Mouse (Mus musculus): ENCODE results near the gene Olfr93. TPM values are rescaled to one million over a fixed set of nuclear protein-coding genes. Genes with fewer than 3 reads are reported as not detected.
A peak's percentile ranks its signal among the peaks of the same experiment; 100 is the strongest.

The Olfr93 gene
- polyA plus RNA-seq (2014; fragmentation: Nextera tagmentation; extraction: Ambion mirVana): not detected in 2 replicates

GRCm38 (mm10) chr17:37161394-37161793 is at the start of gene Olfr93:
Gene Olfr93 (minus strand): TSS chr17:37161494.
- H3K9me3 ChIP-seq (replicated peaks; ENCODE audit: control insufficient read depth, low read length): no peaks in the 10 kb centered on the region
- H3K27ac ChIP-seq (replicated peaks; ENCODE audit: low read depth, low read length): no peak within 1 kb of the TSS
- H3K4me2 ChIP-seq (ENCODE audit: low read depth, low read length): no peak within 1 kb of the TSS
- H3K27me3 ChIP-seq (ENCODE audit: control insufficient read depth, insufficient read depth, low read length): no peaks in the 10 kb centered on the region
- H3K9ac ChIP-seq (replicated peaks; ENCODE audit: low read length): no peak within 1 kb of the TSS
- no peaks in the 10 kb centered on the region for H3K36me3 ChIP-seq (replicated peaks; ENCODE audit: control insufficient read depth, insufficient read depth, low read depth, low read length)
- H3K4me3 ChIP-seq (ENCODE audit: low read depth, low read length): no peak within 1 kb of the TSS
- H3K4me1 ChIP-seq (ENCODE audit: control insufficient read depth, insufficient read depth, low read length): no peaks in the 10 kb centered on the region
- DNase-seq (ENCODE audit: low spot score) (no peak), ATAC-seq (replicated peaks; ENCODE audit: insufficient number of reproducible peaks, low FRiP score, low TSS enrichment, low read depth) (no peak)

- no peaks in the 10 kb centered on the region for H3K36me3 ChIP-seq (replicated peaks; ENCODE audit: control insufficient read depth, insufficient read depth, low read depth, low read length)
- no peaks in the 10 kb centered on the region for H3K27me3 ChIP-seq (ENCODE audit: control insufficient read depth, insufficient read depth, low read length)
- no peaks in the 10 kb centered on the region for H3K4me1 ChIP-seq (ENCODE audit: control insufficient read depth, insufficient read depth, low read length)
- DNase-seq (ENCODE audit: low spot score): no peak
- ATAC-seq (replicated peaks; ENCODE audit: insufficient number of reproducible peaks, low FRiP score, low TSS enrichment, low read depth): no peak
- no peaks in the 10 kb centered on the region for H3K9me3 ChIP-seq (replicated peaks; ENCODE audit: control insufficient read depth, low read length)
- WGBS: 44% methylated on average over 3 of the region's 3 CpGs
- no peak overlapping the region for H3K4me3 ChIP-seq (ENCODE audit: low read depth, low read length)
- H3K4me2 ChIP-seq (ENCODE audit: low read depth, low read length): no peak overlapping the region
- H3K27ac ChIP-seq (replicated peaks; ENCODE audit: low read depth, low read length): no peak overlapping the region
- H3K9ac ChIP-seq (replicated peaks; ENCODE audit: low read length): no peak overlapping the region
Measured at GRCm38 (mm10) chr17:37203917-37204236, 42.6 kb upstream of the Olfr93 start.

GRCm38 (mm10) chr17:37203206-37203916 is 42.1 kb upstream of the Olfr93 start:
- 1% methylated on average over 4 of the region's 4 CpGs for WGBS
- no peak overlapping the region for H3K4me2 ChIP-seq (ENCODE audit: low read depth, low read length)
- no peaks in the 10 kb centered on the region for H3K9me3 ChIP-seq (replicated peaks; ENCODE audit: control insufficient read depth, low read length)
- H3K4me1 ChIP-seq (ENCODE audit: control insufficient read depth, insufficient read depth, low read length): no peaks in the 10 kb centered on the region
- ATAC-seq (replicated peaks; ENCODE audit: insufficient number of reproducible peaks, low FRiP score, low TSS enrichment, low read depth) (0 out of 2 replicates have a peak, but pooled peaks have one; percentile 44), DNase-seq (ENCODE audit: low spot score) (peak; percentile 88)
- no peak overlapping the region for H3K9ac ChIP-seq (replicated peaks; ENCODE audit: low read length)
- H3K27ac ChIP-seq (replicated peaks; ENCODE audit: low read depth, low read length): no peak overlapping the region
- peaks cover under 1% of the 10 kb centered on the region; the same call in 1 of the 2 replicates for H3K27me3 ChIP-seq (ENCODE audit: control insufficient read depth, insufficient read depth, low read length)
- no peaks in the 10 kb centered on the region for H3K36me3 ChIP-seq (replicated peaks; ENCODE audit: control insufficient read depth, insufficient read depth, low read depth, low read length)
- H3K4me3 ChIP-seq (ENCODE audit: low read depth, low read length): no peak overlapping the region

GRCm38 (mm10) chr17:37200894-37201293 is 39.6 kb upstream of the Olfr93 start, which contains the start of gene Olfr94:
Gene Olfr94 (minus strand): TSS chr17:37200994.
- WGBS: 67% methylated on average over 2 of the region's 2 CpGs
- DNase-seq (ENCODE audit: low spot score) (no peak), ATAC-seq (replicated peaks; ENCODE audit: insufficient number of reproducible peaks, low FRiP score, low TSS enrichment, low read depth) (no peak)
- H3K36me3 ChIP-seq (replicated peaks; ENCODE audit: control insufficient read depth, insufficient read depth, low read depth, low read length): no peaks in the 10 kb centered on the region
- H3K9me3 ChIP-seq (replicated peaks; ENCODE audit: control insufficient read depth, low read length): no peaks in the 10 kb centered on the region
- no peak within 1 kb of the TSS for H3K27ac ChIP-seq (replicated peaks; ENCODE audit: low read depth, low read length)
- peaks cover 13% of the 10 kb centered on the region for H3K27me3 ChIP-seq (ENCODE audit: control insufficient read depth, insufficient read depth, low read length)
- no peak within 1 kb of the TSS for H3K9ac ChIP-seq (replicated peaks; ENCODE audit: low read length)
- no peak within 1 kb of the TSS for H3K4me3 ChIP-seq (ENCODE audit: low read depth, low read length)
- H3K4me2 ChIP-seq (ENCODE audit: low read depth, low read length): no peak within 1 kb of the TSS
- peaks cover 2% of the 10 kb centered on the region; the same call in 1 of the 2 replicates for H3K4me1 ChIP-seq (ENCODE audit: control insufficient read depth, insufficient read depth, low read length)

- H3K4me3 ChIP-seq (ENCODE audit: low read depth, low read length): peak overlapping the region; percentile 54
- ATAC-seq (replicated peaks; ENCODE audit: insufficient number of reproducible peaks, low FRiP score, low TSS enrichment, low read depth) (peak; percentile 96), DNase-seq (ENCODE audit: low spot score) (peak; percentile 62)
- WGBS: under 1% methylated on average over 76 of the region's 77 CpGs
- H3K27me3 ChIP-seq (ENCODE audit: control insufficient read depth, insufficient read depth, low read length): peaks cover 13% of the 10 kb centered on the region
- H3K4me1 ChIP-seq (ENCODE audit: control insufficient read depth, insufficient read depth, low read length): peaks cover 2% of the 10 kb centered on the region; the same call in 1 of the 2 replicates
- H3K36me3 ChIP-seq (replicated peaks; ENCODE audit: control insufficient read depth, insufficient read depth, low read depth, low read length): no peaks in the 10 kb centered on the region
- H3K9ac ChIP-seq (replicated peaks; ENCODE audit: low read length): peak overlapping the region; percentile 53
- H3K9me3 ChIP-seq (replicated peaks; ENCODE audit: control insufficient read depth, low read length): no peaks in the 10 kb centered on the region
- H3K4me2 ChIP-seq (ENCODE audit: low read depth, low read length): peak overlapping the region; percentile 93
- H3K27ac ChIP-seq (replicated peaks; ENCODE audit: low read depth, low read length): no peak overlapping the region
Measured at GRCm38 (mm10) chr17:37196845-37197724, 35.8 kb upstream of the Olfr93 start.

GRCm38 (mm10) chr17:37194782-37195181 is 33.5 kb upstream of the Olfr93 start:
- Histone ChIP-seq H3K9ac (replicated peaks; ENCODE audit: low read length) (no peak overlapping the region), H3K4me3 (ENCODE audit: low read depth, low read length) (no peak overlapping the region), H3K27ac (replicated peaks; ENCODE audit: low read depth, low read length) (no peak overlapping the region), H3K27me3 (ENCODE audit: control insufficient read depth, insufficient read depth, low read length) (peaks cover 13% of the 10 kb centered on the region), H3K4me1 (ENCODE audit: control insufficient read depth, insufficient read depth, low read length) (peaks cover 2% of the 10 kb centered on the region; the same call in 1 of the 2 replicates), H3K4me2 (ENCODE audit: low read depth, low read length) (no peak overlapping the region), H3K9me3 (replicated peaks; ENCODE audit: control insufficient read depth, low read length) (no peaks in the 10 kb centered on the region), H3K36me3 (replicated peaks; ENCODE audit: control insufficient read depth, insufficient read depth, low read depth, low read length) (no peaks in the 10 kb centered on the region)
- ATAC-seq (replicated peaks; ENCODE audit: insufficient number of reproducible peaks, low FRiP score, low TSS enrichment, low read depth) (no peak), DNase-seq (ENCODE audit: low spot score) (no peak)
- WGBS: 89% methylated on average over 5 of the region's 5 CpGs

- Histone ChIP-seq H3K36me3 (replicated peaks; ENCODE audit: control insufficient read depth, insufficient read depth, low read depth, low read length) (no peaks in the 10 kb centered on the region), H3K4me3 (ENCODE audit: low read depth, low read length) (no peak within 1 kb of the TSS), H3K27ac (replicated peaks; ENCODE audit: low read depth, low read length) (no peak within 1 kb of the TSS), H3K9ac (replicated peaks; ENCODE audit: low read length) (no peak within 1 kb of the TSS), H3K27me3 (ENCODE audit: control insufficient read depth, insufficient read depth, low read length) (peaks cover 13% of the 10 kb centered on the region), H3K9me3 (replicated peaks; ENCODE audit: control insufficient read depth, low read length) (no peaks in the 10 kb centered on the region), H3K4me2 (ENCODE audit: low read depth, low read length) (no peak within 1 kb of the TSS), H3K4me1 (ENCODE audit: control insufficient read depth, insufficient read depth, low read length) (peaks cover 2% of the 10 kb centered on the region; the same call in 1 of the 2 replicates)
- DNase-seq (ENCODE audit: low spot score) (no peak), ATAC-seq (replicated peaks; ENCODE audit: insufficient number of reproducible peaks, low FRiP score, low TSS enrichment, low read depth) (no peak)
- WGBS: 81% methylated on average over 2 of the region's 2 CpGs
Measured at GRCm38 (mm10) chr17:37193656-37194055, 32.4 kb upstream of the Olfr93 start, which contains the start of gene Ubd. Gene Ubd (plus strand): TSS chr17:37193892.

- ATAC-seq (replicated peaks; ENCODE audit: insufficient number of reproducible peaks, low FRiP score, low TSS enrichment, low read depth): no peak
- Histone ChIP-seq H3K27ac (replicated peaks; ENCODE audit: low read depth, low read length) (no peak overlapping the region), H3K9me3 (replicated peaks; ENCODE audit: control insufficient read depth, low read length) (no peaks in the 10 kb centered on the region), H3K36me3 (replicated peaks; ENCODE audit: control insufficient read depth, insufficient read depth, low read depth, low read length) (no peaks in the 10 kb centered on the region), H3K27me3 (ENCODE audit: control insufficient read depth, insufficient read depth, low read length) (peaks cover 10% of the 10 kb centered on the region), H3K4me3 (ENCODE audit: low read depth, low read length) (no peak overlapping the region), H3K9ac (replicated peaks; ENCODE audit: low read length) (no peak overlapping the region), H3K4me1 (ENCODE audit: control insufficient read depth, insufficient read depth, low read length) (peaks cover 2% of the 10 kb centered on the region; the same call in 1 of the 2 replicates), H3K4me2 (ENCODE audit: low read depth, low read length) (no peak overlapping the region)
- no peak for DNase-seq (ENCODE audit: low spot score)
Measured at GRCm38 (mm10) chr17:37193032-37193431, 31.7 kb upstream of the Olfr93 start.
